Mouse (Mus musculus) liver, embryonic 12.5 days (tissue): ENCODE results near the gene Phf5a. TPM values are rescaled to one million over a fixed set of nuclear protein-coding genes. Genes with fewer than 3 reads are reported as not detected.
A peak's percentile ranks its signal among the peaks of the same experiment; 100 is the strongest.
"Not testable (repeated sequence)": the region's sequence is repeated elsewhere in the genome, so short reads cannot be mapped to it uniquely, and the experiment has no call there.

ENCODE experiments used
- ATAC-seq: fragments of 200-750 bp; cut with Nextera tagmentation; 2 replicates; pipeline ENCODE4 v1.8.0; 2017; ENCODE audit warnings: moderate number of reproducible peaks, mild to moderate bottlenecking, moderate library complexity
- H3K27ac ChIP-seq: fragments of 300-500 bp; sonication (generic); 2 replicates; pipeline ENCODE4 v1.5.1; 2016; ENCODE audit warnings: mild to moderate bottlenecking
- H3K27me3 ChIP-seq: fragments of 300-500 bp; sonication (generic); replicated peaks from 2 replicates; pipeline ENCODE4 v1.6.1; 2016; ENCODE audit warnings: mild to moderate bottlenecking, moderate library complexity
- H3K36me3 ChIP-seq: fragments of 300-500 bp; sonication (generic); 2 replicates; pipeline ENCODE4 v1.6.1; 2016; ENCODE audit warnings: mild to moderate bottlenecking, moderate library complexity
- H3K4me1 ChIP-seq: fragments of 300-500 bp; sonication (generic); 2 replicates; pipeline ENCODE4 v1.6.1; 2016
- H3K4me2 ChIP-seq: fragments of 300-500 bp; sonication (generic); 2 replicates; pipeline ENCODE4 v1.6.1; 2016; ENCODE audit warnings: mild to moderate bottlenecking, moderate library complexity
- H3K4me3 ChIP-seq: fragments of 300-500 bp; sonication (generic); 2 replicates; pipeline ENCODE4 v1.5.1; 2016; ENCODE audit warnings: mild to moderate bottlenecking, moderate library complexity
- H3K9ac ChIP-seq: fragments of 300-500 bp; sonication (generic); 2 replicates; pipeline ENCODE4 v1.6.1; 2016; ENCODE audit warnings: mild to moderate bottlenecking, moderate library complexity
- H3K9me3 ChIP-seq: fragments of 300-500 bp; sonication (generic); replicated peaks from 2 replicates; pipeline ENCODE4 v1.6.1; 2016; ENCODE audit warnings: mild to moderate bottlenecking, moderate library complexity
- WGBS: fragments of 180-500 bp; shearing (Covaris S2); methylation state at CpG from one replicate; pipeline ENCODE4 v1.1.7; 2016; ENCODE audit not compliant: insufficient replicate concordance; 5-methylcytosine and 5-hydroxymethylcytosine counted together
- polyA plus RNA-seq: library from polyadenylated mRNA; unstranded; fragments of >200 nt; fragmentation: Nextera tagmentation; extraction: Ambion mirVana; gene quantifications from 2 replicates; pipeline ENCODE4 v1.2.1, GENCODE M21; 2016

The Phf5a gene
- polyA plus RNA-seq, result 140 and 145 TPM in 2 replicates

GRCm38 (mm10) chr15:81871604-81872261, at the start of gene Phf5a:
Phf5a (minus strand) TSS chr15:81871911.
- Histone ChIP-seq H3K4me1 (peaks cover 49% of the 10 kb centered on the region), H3K36me3 (peaks cover 43% of the 10 kb centered on the region), H3K4me2 (peak within 1 kb of the TSS; percentile 88), H3K4me3 (peak within 1 kb of the TSS; percentile 93), H3K9ac (peak within 1 kb of the TSS; percentile 85), H3K9me3 (no peaks in the 10 kb centered on the region), H3K27me3 (no peaks in the 10 kb centered on the region), H3K27ac (peak within 1 kb of the TSS; percentile 96)
- ATAC-seq, result peak; percentile 85
- under 1% methylated on average over 30 of the region's 30 CpGs for WGBS

GRCm38 (mm10) chr15:81921255-81921654, 49.5 kb upstream of the Phf5a start:
- no peak overlapping the region for H3K27ac ChIP-seq
- peaks cover 40% of the 10 kb centered on the region for H3K4me1 ChIP-seq
- 75% methylated on average over 5 of the region's 5 CpGs for WGBS
- H3K4me2 ChIP-seq, result no peak overlapping the region
- no peak for ATAC-seq
- H3K36me3 ChIP-seq, result peaks cover 71% of the 10 kb centered on the region
- no peaks in the 10 kb centered on the region for H3K9me3 ChIP-seq
- no peaks in the 10 kb centered on the region for H3K27me3 ChIP-seq
- no peak overlapping the region for H3K9ac ChIP-seq
- H3K4me3 ChIP-seq, result no peak overlapping the region

GRCm38 (mm10) chr15:81920546-81921217, 49.0 kb upstream of the Phf5a start:
- Histone ChIP-seq H3K4me2 (no peak overlapping the region), H3K4me1 (peaks cover 39% of the 10 kb centered on the region), H3K36me3 (peaks cover 77% of the 10 kb centered on the region), H3K9me3 (no peaks in the 10 kb centered on the region), H3K4me3 (no peak overlapping the region), H3K27ac (no peak overlapping the region), H3K9ac (no peak overlapping the region), H3K27me3 (no peaks in the 10 kb centered on the region)
- WGBS, result 86% methylated on average over 10 of the region's 10 CpGs
- ATAC-seq, result no peak

GRCm38 (mm10) chr15:81919062-81919461, 47.4 kb upstream of the Phf5a start:
- H3K4me1 ChIP-seq, result peaks cover 39% of the 10 kb centered on the region
- no peak overlapping the region for H3K4me2 ChIP-seq
- WGBS, result 73% methylated on average over 5 of the region's 5 CpGs
- no peak overlapping the region for H3K27ac ChIP-seq
- H3K36me3 ChIP-seq, result peaks cover 91% of the 10 kb centered on the region
- H3K9me3 ChIP-seq, result no peaks in the 10 kb centered on the region
- H3K4me3 ChIP-seq, result no peak overlapping the region
- H3K27me3 ChIP-seq, result no peaks in the 10 kb centered on the region
- H3K9ac ChIP-seq, result no peak overlapping the region
- no peak for ATAC-seq

- Histone ChIP-seq H3K9ac (no peak overlapping the region), H3K27me3 (no peaks in the 10 kb centered on the region), H3K27ac (no peak overlapping the region), H3K4me2 (no peak overlapping the region), H3K4me1 (peaks cover 33% of the 10 kb centered on the region), H3K36me3 (peaks cover 93% of the 10 kb centered on the region), H3K4me3 (no peak overlapping the region), H3K9me3 (no peaks in the 10 kb centered on the region)
- 52% methylated on average over 6 of the region's 6 CpGs for WGBS
- peak; percentile 57 for ATAC-seq
Measured at GRCm38 (mm10) chr15:81917621-81918463, 46.1 kb upstream of the Phf5a start.

GRCm38 (mm10) chr15:81917201-81917600, 45.5 kb upstream of the Phf5a start:
- H3K36me3 ChIP-seq, result peaks cover 94% of the 10 kb centered on the region
- no peak for ATAC-seq
- no peaks in the 10 kb centered on the region for H3K9me3 ChIP-seq
- no peak overlapping the region for H3K27ac ChIP-seq
- H3K4me3 ChIP-seq, result no peak overlapping the region
- WGBS, result 87% methylated on average over 12 of the region's 12 CpGs
- H3K4me1 ChIP-seq, result peaks cover 36% of the 10 kb centered on the region
- H3K4me2 ChIP-seq, result no peak overlapping the region
- no peaks in the 10 kb centered on the region for H3K27me3 ChIP-seq
- H3K9ac ChIP-seq, result no peak overlapping the region

GRCm38 (mm10) chr15:81915663-81916062, 44.0 kb upstream of the Phf5a start:
- H3K27me3 ChIP-seq, result no peaks in the 10 kb centered on the region
- peaks cover 33% of the 10 kb centered on the region for H3K4me1 ChIP-seq
- peaks cover 94% of the 10 kb centered on the region for H3K36me3 ChIP-seq
- no peak for ATAC-seq
- peak overlapping the region; percentile 52 for H3K27ac ChIP-seq
- H3K4me2 ChIP-seq, result no peak overlapping the region
- no peaks in the 10 kb centered on the region for H3K9me3 ChIP-seq
- WGBS, result 70% methylated on average over 5 of the region's 5 CpGs
- no peak overlapping the region for H3K4me3 ChIP-seq
- no peak overlapping the region for H3K9ac ChIP-seq

- ATAC-seq, result peak; percentile 59
- Histone ChIP-seq H3K4me2 (peak overlapping the region; percentile 6; the same call in 1 of the 2 replicates), H3K9ac (0 out of 2 replicates have a peak overlapping the region, but pooled peaks have one; percentile 14), H3K36me3 (peaks cover 97% of the 10 kb centered on the region), H3K27me3 (no peaks in the 10 kb centered on the region), H3K27ac (peak overlapping the region; percentile 53), H3K9me3 (no peaks in the 10 kb centered on the region), H3K4me3 (no peak overlapping the region), H3K4me1 (peaks cover 33% of the 10 kb centered on the region)
- 48% methylated on average over 5 of the region's 5 CpGs for WGBS
Measured at GRCm38 (mm10) chr15:81914668-81915067, 43.0 kb upstream of the Phf5a start.

GRCm38 (mm10) chr15:81912498-81912897, 40.8 kb upstream of the Phf5a start:
- WGBS, result 72% methylated on average over 2 of the region's 2 CpGs
- no peak for ATAC-seq
- H3K27me3 ChIP-seq, result no peaks in the 10 kb centered on the region

GRCm38 (mm10) chr15:81908767-81909166, 37.1 kb upstream of the Phf5a start:
- peaks cover 100% of the 10 kb centered on the region for H3K36me3 ChIP-seq
- H3K4me2 ChIP-seq, H3K9me3 ChIP-seq, ATAC-seq, H3K9ac ChIP-seq, H3K27ac ChIP-seq, H3K27me3 ChIP-seq, H3K4me1 ChIP-seq, H3K4me3 ChIP-seq: not testable (repeated sequence)
- WGBS, result 73% methylated on average over 4 of the region's 4 CpGs

More at GRCm38 (mm10) chr15:81912498-81912897, 40.8 kb upstream of the Phf5a start:
- H3K4me1 ChIP-seq, result peaks cover 30% of the 10 kb centered on the region
- no peak overlapping the region for H3K9ac ChIP-seq
- no peaks in the 10 kb centered on the region for H3K9me3 ChIP-seq
- peaks cover 100% of the 10 kb centered on the region for H3K36me3 ChIP-seq
- no peak overlapping the region for H3K4me3 ChIP-seq
- H3K4me2 ChIP-seq, result no peak overlapping the region
- no peak overlapping the region for H3K27ac ChIP-seq

GRCm38 (mm10) chr15:81907953-81908352, 36.2 kb upstream of the Phf5a start:
- Histone ChIP-seq H3K9ac (no peak overlapping the region), H3K9me3 (no peaks in the 10 kb centered on the region), H3K4me2 (no peak overlapping the region), H3K4me3 (no peak overlapping the region), H3K27ac (no peak overlapping the region), H3K4me1 (peaks cover 6% of the 10 kb centered on the region; the same call in 1 of the 2 replicates), H3K36me3 (peaks cover 100% of the 10 kb centered on the region), H3K27me3 (no peaks in the 10 kb centered on the region)
- WGBS, result 89% methylated on average over 8 of the region's 8 CpGs
- no peak for ATAC-seq

- Histone ChIP-seq H3K27me3 (no peaks in the 10 kb centered on the region), H3K4me1 (no peaks in the 10 kb centered on the region), H3K4me3 (no peak overlapping the region), H3K36me3 (peaks cover 100% of the 10 kb centered on the region), H3K9me3 (no peaks in the 10 kb centered on the region), H3K4me2 (no peak overlapping the region), H3K27ac (no peak overlapping the region), H3K9ac (no peak overlapping the region)
- ATAC-seq, result no peak
- 34% methylated on average over 2 of the region's 2 CpGs for WGBS
Measured at GRCm38 (mm10) chr15:81904939-81905338, 33.2 kb upstream of the Phf5a start.
